Mouse (Mus musculus) MEL (cell line): ENCODE results near the gene Hormad1. TPM values are rescaled to one million over a fixed set of nuclear protein-coding genes. Genes with fewer than 3 reads are reported as not detected.

Experiments
- DNase-seq: peaks from one replicate; pipeline ENCODE4 v3.0.0; 2011; ENCODE audit warnings: low read depth, low spot score
- H3K27ac ChIP-seq: 2 replicates; pipeline ENCODE4 v1.5.1; 2012; ENCODE audit warnings: low read depth, mild to moderate bottlenecking, control low read depth, low read length, moderate library complexity; ENCODE audit not compliant: control insufficient read depth
- H3K27me3 ChIP-seq, 2 experiments: fragments of 150-350 bp in 1 of 2; sonication (generic) in 1 of 2; 2 replicates each; pipeline ENCODE4 v1.6.1; 2012; ENCODE audit warnings: low read length in 2 of 2, mild to moderate bottlenecking in 2 of 2, improper control_type of control experiment in 1 of 2, moderate library complexity in 1 of 2; ENCODE audit not compliant: insufficient read depth in 2 of 2, control insufficient read depth in 1 of 2
- H3K36me3 ChIP-seq, 2 experiments: 2 replicates each; pipeline ENCODE4 v1.6.1; 2012 to 2014; ENCODE audit warnings: low read length in 2 of 2, improper control_type of control experiment in 1 of 2, inconsistent platforms in 1 of 2, mild to moderate bottlenecking in 1 of 2; ENCODE audit not compliant: insufficient read depth in 2 of 2, control insufficient read depth in 1 of 2
- H3K4me1 ChIP-seq, 2 experiments: fragments of 150-350 bp in 1 of 2; sonication (generic) in 1 of 2; 2 replicates each; pipeline ENCODE4 v1.6.1; 2012; ENCODE audit warnings: low read length in 2 of 2, improper control_type of control experiment in 1 of 2, mild to moderate bottlenecking in 1 of 2; ENCODE audit not compliant: insufficient read depth in 2 of 2, control insufficient read depth in 1 of 2
- H3K4me3 ChIP-seq, 2 experiments: fragments of 150-350 bp in 1 of 2; sonication (generic) in 1 of 2; 2 replicates each; pipeline ENCODE4 v1.5.1; 2012; ENCODE audit warnings: low read depth in 2 of 2, low read length in 2 of 2, mild to moderate bottlenecking in 2 of 2, moderate library complexity in 2 of 2, control low read depth in 1 of 2, improper control_type of control experiment in 1 of 2; ENCODE audit not compliant: control insufficient read depth in 1 of 2, insufficient read depth in 1 of 2
- H3K79me2 ChIP-seq: 2 replicates; pipeline ENCODE4 v1.6.1; 2012; ENCODE audit warnings: mild to moderate bottlenecking, low read length, moderate library complexity; ENCODE audit not compliant: control insufficient read depth, poor library complexity, insufficient read depth
- H3K9ac ChIP-seq: 2 replicates; pipeline ENCODE4 v1.6.1; 2012; ENCODE audit warnings: low read depth, mild to moderate bottlenecking, control low read depth, low read length, moderate library complexity; ENCODE audit not compliant: control insufficient read depth, poor library complexity, severe bottlenecking
- H3K9me3 ChIP-seq: fragments of 150-350 bp; sonication (generic); replicated peaks from 2 replicates; pipeline ENCODE4 v1.6.1; 2012; ENCODE audit warnings: mild to moderate bottlenecking, low read length, improper control_type of control experiment, moderate library complexity; ENCODE audit not compliant: insufficient read depth
- CHD1 ChIP-seq: IDR thresholded peaks from 2 replicates; pipeline ENCODE4 v1.6.1; 2012; ENCODE audit warnings: low read depth, mild to moderate bottlenecking, inconsistent platforms, low read length, improper control_type of control experiment
- ETS1 ChIP-seq: IDR thresholded peaks from 2 replicates; pipeline ENCODE4 v1.6.1; 2012; ENCODE audit warnings: low read depth, mild to moderate bottlenecking, inconsistent platforms, low read length, improper control_type of control experiment, moderate library complexity
- GABPA ChIP-seq: IDR thresholded peaks from 2 replicates; pipeline ENCODE4 v1.6.1; 2012; ENCODE audit warnings: low read depth, mild to moderate bottlenecking, inconsistent platforms, low read length, improper control_type of control experiment, moderate library complexity
- HCFC1 ChIP-seq: IDR thresholded peaks from 2 replicates; pipeline ENCODE4 v1.6.1; 2012; ENCODE audit warnings: low read depth, mild to moderate bottlenecking, inconsistent platforms, low read length, improper control_type of control experiment, moderate library complexity
- MAFK ChIP-seq: IDR thresholded peaks from 2 replicates; pipeline ENCODE4 v1.6.1; 2011; ENCODE audit warnings: low read depth, mild to moderate bottlenecking, low read length, improper control_type of control experiment, borderline replicate concordance
- MAZ ChIP-seq: IDR thresholded peaks from 2 replicates; pipeline ENCODE4 v1.6.1; 2012; ENCODE audit warnings: low read depth, mild to moderate bottlenecking, inconsistent platforms, low read length, improper control_type of control experiment
- MYB ChIP-seq: IDR thresholded peaks from 2 replicates; pipeline ENCODE4 v1.6.1; 2011; ENCODE audit warnings: mild to moderate bottlenecking, low read depth, low read length, improper control_type of control experiment
- NELFE ChIP-seq: IDR thresholded peaks from 2 replicates; pipeline ENCODE4 v1.6.1; 2011; ENCODE audit warnings: low read depth, low read length, improper control_type of control experiment
- POLR2A ChIP-seq, 2 experiments: IDR thresholded peaks; 2 replicates each; pipeline ENCODE4 v1.6.1; 2011 to 2012; ENCODE audit warnings: low read length in 2 of 2, mild to moderate bottlenecking in 2 of 2, control low read depth in 1 of 2, improper control_type of control experiment in 1 of 2, low read depth in 1 of 2, moderate library complexity in 1 of 2; ENCODE audit not compliant: control insufficient read depth in 1 of 2, insufficient read depth in 1 of 2, poor library complexity in 1 of 2
- POLR2AphosphoS5 ChIP-seq: IDR thresholded peaks from 2 replicates; pipeline ENCODE4 v1.6.1; 2012; ENCODE audit warnings: low read depth, borderline replicate concordance, mild to moderate bottlenecking, inconsistent platforms, low read length, moderate library complexity, mixed read lengths
- RCOR1 ChIP-seq: IDR thresholded peaks from 2 replicates; pipeline ENCODE4 v1.6.1; 2012; ENCODE audit warnings: low read depth, mild to moderate bottlenecking, inconsistent platforms, low read length, improper control_type of control experiment
- TAL1 ChIP-seq: IDR thresholded peaks from 2 replicates; pipeline ENCODE4 v1.6.1; 2012; ENCODE audit warnings: mild to moderate bottlenecking, inconsistent platforms, low read length, moderate library complexity, mixed read lengths
- TBP ChIP-seq: IDR thresholded peaks from 2 replicates; pipeline ENCODE4 v1.8.0; 2011; ENCODE audit warnings: low read depth, low read length, improper control_type of control experiment
- TCF12 ChIP-seq: IDR thresholded peaks from 2 replicates; pipeline ENCODE4 v1.6.1; 2014; ENCODE audit warnings: low read depth, mild to moderate bottlenecking, inconsistent platforms, low read length, improper control_type of control experiment, moderate library complexity
- polyA plus RNA-seq, 2 experiments: library from polyadenylated mRNA; stranded (reverse) in 1 of 2; unstranded in 1 of 2; fragments of >175 nt in 1 of 2; fragments of >200 nt in 1 of 2; gene quantifications; 2 replicates each; pipeline versions ENCODE4 v1.2.1 to v1.2.4; 2012; ENCODE audit warnings: low replicate concordance in 2 of 2, low read depth in 1 of 2; ENCODE audit not compliant: insufficient read length in 2 of 2, insufficient read depth in 1 of 2, missing spikeins in 1 of 2
- total RNA-seq: library from RNA; depleted of rRNA; stranded (reverse); fragments of 300-350 nt; gene quantifications from 2 replicates; pipeline ENCODE4 v1.2.3, GENCODE M21; 2012

Gene Hormad1
- total and polyA plus RNA-seq, 3 experiments = not detected

DNA sequence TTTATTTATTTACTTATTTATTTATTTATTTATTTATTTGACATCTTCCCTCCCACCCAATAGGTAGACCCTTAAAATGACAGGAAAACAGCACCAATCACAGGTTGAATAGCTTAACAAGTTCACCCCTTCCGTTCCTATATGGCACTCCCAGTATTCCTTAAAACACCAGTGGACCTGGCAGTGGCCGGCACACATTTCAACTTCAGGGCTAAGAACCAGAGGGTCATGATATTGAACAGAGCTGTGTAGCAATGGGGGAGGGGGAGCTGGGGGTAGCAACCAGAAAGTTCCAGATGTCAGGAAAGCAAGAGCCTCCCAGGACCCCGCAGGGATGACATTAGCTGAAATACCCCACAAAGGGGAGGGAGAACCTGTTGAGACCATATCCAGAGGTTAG lies 39.4 kb upstream of the Hormad1 start:
- Histone ChIP-seq H3K4me1 (peaks cover 23 to 37% of the 10 kb centered on the region in 2 experiments), H3K27ac (no peak overlapping the region), H3K79me2 (no peaks in the 10 kb centered on the region), H3K36me3 (peaks cover 0 to 34% of the 10 kb centered on the region in 2 experiments; a peak in 2 of 4 replicates)
- no peak for DNase-seq
- TF ChIP-seq TAL1 (no peak), MYB (no peak), NELFE (no peak), ETS1 (no peak), HCFC1 (no peak), CHD1 (no peak)
- TF ChIP-seq, all 39 proteins: peak for 0
- peaks cover 6 to 8% of the 10 kb centered on the region in 2 experiments; a peak in 3 of 4 replicates for H3K27me3 ChIP-seq
- H3K9ac ChIP-seq = no peak overlapping the region
- H3K4me3 ChIP-seq = no peak overlapping the region
- H3K9me3 ChIP-seq = no peaks in the 10 kb centered on the region

DNA sequence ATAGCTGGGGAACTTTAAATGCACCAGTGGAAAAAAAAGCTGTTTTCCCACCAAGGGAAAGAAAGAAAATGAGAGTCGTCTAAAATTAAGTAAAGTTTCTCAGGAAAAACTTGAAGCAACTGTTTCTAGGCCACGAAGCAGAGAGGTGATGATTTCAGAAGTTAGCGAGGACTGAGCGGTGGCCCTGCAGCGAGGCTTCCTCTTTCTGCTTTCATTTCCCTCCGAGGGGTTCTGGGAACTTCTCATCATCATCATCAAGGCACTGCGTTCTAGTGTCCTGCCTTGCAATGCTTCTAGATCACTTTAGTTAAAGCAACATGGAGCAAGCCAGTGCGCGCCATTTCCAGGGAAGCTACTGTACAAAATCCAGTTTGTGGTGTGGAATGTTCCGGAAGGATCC lies 38.3 kb upstream of the Hormad1 start:
- Histone ChIP-seq H3K27me3 (peaks cover 8 to 17% of the 10 kb centered on the region in 2 experiments), H3K27ac (peak overlapping the region; percentile 62), H3K79me2 (no peaks in the 10 kb centered on the region), H3K9ac (peak overlapping the region; percentile 66), H3K36me3 (peaks cover 0 to 34% of the 10 kb centered on the region in 2 experiments; a peak in 2 of 4 replicates), H3K9me3 (no peaks in the 10 kb centered on the region), H3K4me3 (peak overlapping the region; percentile 45 to 46), H3K4me1 (peaks cover 23 to 37% of the 10 kb centered on the region in 2 experiments)
- peak; percentile 88 for DNase-seq
- TF ChIP-seq POLR2AphosphoS5 (no peak), GABPA (no peak), MAZ (no peak), TBP (peak; percentile 84), CHD1 (no peak), POLR2A (IDR thresholded peaks at IDR 0.05; ENCODE audit: control insufficient read depth in 1 of 2, insufficient read depth in 1 of 2, low read depth in 1 of 2, low read length in 2 of 2, poor library complexity in 1 of 2) (peak in 1 of 2 experiments; percentile 65; a peak in 2 of 4 replicates), TCF12 (no peak), RCOR1 (no peak)

DNA sequence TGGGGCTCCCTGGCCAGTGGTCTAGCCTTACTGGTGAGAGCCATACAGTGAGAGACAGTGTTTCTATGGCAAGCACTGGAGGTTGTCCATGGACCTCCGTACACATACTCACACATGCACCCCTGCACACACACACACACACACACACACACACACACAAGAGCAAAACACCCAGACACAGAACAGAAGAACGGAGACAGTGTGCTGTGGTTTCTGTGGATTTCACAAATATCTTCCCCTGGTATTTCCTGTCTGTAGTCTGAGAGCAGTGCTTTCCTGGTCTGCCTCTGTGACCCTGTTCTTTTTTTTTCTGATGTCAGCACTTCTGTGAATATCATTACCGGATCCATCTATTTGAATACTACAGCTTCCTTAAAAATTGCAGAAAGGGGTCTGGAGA lies 35.8 kb upstream of the Hormad1 start:
- Histone ChIP-seq H3K36me3 (peaks cover 0 to 17% of the 10 kb centered on the region in 2 experiments; a peak in 2 of 4 replicates), H3K27ac (no peak overlapping the region), H3K9ac (no peak overlapping the region), H3K4me3 (no peak overlapping the region), H3K9me3 (no peaks in the 10 kb centered on the region), H3K79me2 (no peaks in the 10 kb centered on the region), H3K4me1 (peaks cover 6 to 22% of the 10 kb centered on the region in 2 experiments), H3K27me3 (peaks cover 10 to 17% of the 10 kb centered on the region in 2 experiments)
- TF ChIP-seq MAFK (peak; percentile 61; the same call in 1 of the 2 replicates), MYB (no peak)
- DNase-seq = no peak
